Mouse (Mus musculus): Measurements from ENCODE around the gene Gm3029.
"Not testable (repeated sequence)": the region's sequence is repeated elsewhere in the genome, so short reads cannot be mapped to it uniquely, and the experiment has no call there.

Gene Gm3029

GRCm38 (mm10) chr14:3931456-3931855, at the start of gene Gm3029:
Gm3029 (plus strand) TSS chr14:3931756.
- DNase-seq (ENCODE audit: low spot score), result not testable (repeated sequence)

GRCm38 (mm10) chr14:3883872-3884271, 47.7 kb upstream of the Gm3029 start, which contains the start of gene Gm2916:
Gm2916 (plus strand) TSS chr14:3884172.
- DNase-seq (ENCODE audit: low spot score), result not testable (repeated sequence)

- not testable (repeated sequence) for DNase-seq (ENCODE audit: low spot score)
Measured at GRCm38 (mm10) chr14:3963247-3963646, 31.7 kb downstream of the Gm3029 start, which contains the start of gene Gm3095. Gm3095 (plus strand) TSS chr14:3963547.
